Mouse (Mus musculus) cerebellum, adult 11 months (tissue): ENCODE results near the gene Moap1.
A peak's percentile ranks its signal among the peaks of the same experiment; 100 is the strongest.

Source experiments
- DNase-seq: peaks from one replicate; pipeline ENCODE4 v3.0.0; 2022

The Moap1 gene

GRCm38 (mm10) chr12:102705216-102705871, 38.1 kb downstream of the Moap1 start:
- DNase-seq, result peak; percentile 95

GRCm38 (mm10) chr12:102704457-102705198, 38.8 kb downstream of the Moap1 start, which contains the start of gene Itpk1:
Gene Itpk1 (minus strand): TSS chr12:102704930.
- peak; percentile 63 for DNase-seq

GRCm38 (mm10) chr12:102703921-102704408, 39.5 kb downstream of the Moap1 start:
- DNase-seq, result no peak

- no peak for DNase-seq
Observed at GRCm38 (mm10) chr12:102703441-102703840, 40.0 kb downstream of the Moap1 start.

GRCm38 (mm10) chr12:102703111-102703412, 40.4 kb downstream of the Moap1 start:
- no peak for DNase-seq

GRCm38 (mm10) chr12:102702356-102703110, 40.9 kb downstream of the Moap1 start:
- peak; percentile 73 for DNase-seq

GRCm38 (mm10) chr12:102701691-102702207, 41.7 kb downstream of the Moap1 start:
- DNase-seq, result no peak

GRCm38 (mm10) chr12:102700453-102700852, 43.0 kb downstream of the Moap1 start:
- no peak for DNase-seq

- no peak for DNase-seq
Observed at GRCm38 (mm10) chr12:102699156-102699555, 44.3 kb downstream of the Moap1 start.

GRCm38 (mm10) chr12:102698089-102698684, 45.3 kb downstream of the Moap1 start:
- DNase-seq, result no peak

GRCm38 (mm10) chr12:102697381-102697780, 46.1 kb downstream of the Moap1 start:
- DNase-seq, result no peak

- DNase-seq, result no peak
Observed at GRCm38 (mm10) chr12:102696635-102697354, 46.7 kb downstream of the Moap1 start.

GRCm38 (mm10) chr12:102695369-102696239, 47.9 kb downstream of the Moap1 start:
- no peak for DNase-seq
